Mouse (Mus musculus): ENCODE data around the gene Sbf2. TPM values are rescaled to one million over a fixed set of nuclear protein-coding genes. Genes with fewer than 3 reads are reported as not detected.

Gene Sbf2
- polyA plus RNA-seq (2015; fragmentation: Nextera tagmentation; extraction: Ambion mirVana): 29.9 and 31.6 TPM in 2 replicates

DNA sequence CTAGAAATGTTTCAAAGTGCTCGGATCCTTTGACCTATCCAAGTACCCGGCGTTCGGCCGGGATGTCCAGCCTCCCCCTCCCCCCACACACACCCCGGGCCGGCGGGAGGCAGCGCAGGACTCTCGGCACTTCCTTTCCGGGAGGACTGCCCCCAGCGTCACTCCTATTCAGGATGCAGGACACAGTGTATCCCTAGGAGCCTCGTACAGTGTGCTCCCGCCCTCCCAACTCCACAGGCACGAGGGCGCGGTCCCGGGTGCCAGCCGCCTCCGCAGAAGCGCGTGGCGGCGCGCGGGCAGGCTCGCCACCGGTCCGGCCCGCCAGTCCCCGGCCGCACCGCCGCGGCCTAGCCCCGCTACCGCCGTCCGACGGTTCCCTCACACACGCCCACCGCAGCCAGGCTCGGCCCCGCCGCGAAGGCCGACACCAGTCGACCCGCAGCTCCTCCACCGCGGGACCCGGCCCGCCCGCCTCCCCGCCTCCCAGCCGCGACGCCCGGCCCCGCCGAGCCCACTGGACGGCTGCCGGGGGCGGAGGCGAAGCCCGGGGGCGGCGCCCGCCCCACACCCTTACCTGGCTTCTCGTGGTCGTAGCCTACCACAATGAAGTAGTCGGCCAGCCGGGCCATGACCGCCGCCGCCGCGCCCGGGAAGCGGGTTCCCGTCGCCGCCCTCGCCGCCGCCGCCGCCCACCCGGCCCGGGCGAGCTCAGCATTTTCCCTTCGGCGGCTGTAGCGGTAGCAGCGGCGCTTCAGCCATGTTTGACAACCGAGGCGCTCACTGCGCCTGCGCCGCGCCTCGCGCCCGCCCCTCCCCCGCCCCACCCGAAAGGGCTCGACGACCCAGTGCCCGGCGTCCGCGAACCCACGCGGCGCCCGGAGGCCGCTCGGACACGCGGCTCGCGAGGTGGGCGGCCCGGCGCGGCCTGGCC lies at the start of gene Sbf2:
Gene Sbf2 (minus strand): TSS at position 790 of the 931 bp plus-strand sequence.
- no peaks in the 10 kb centered on the region for H3K36me3 ChIP-seq
- no peaks in the 10 kb centered on the region for H3K9me3 ChIP-seq
- peaks cover 18% of the 10 kb centered on the region for H3K4me1 ChIP-seq
- peak within 1 kb of the TSS; percentile 92 for H3K4me3 ChIP-seq
- peak within 1 kb of the TSS; percentile 93 for H3K9ac ChIP-seq
- H3K27ac ChIP-seq: peak within 1 kb of the TSS; percentile 97
- H3K4me2 ChIP-seq: peak within 1 kb of the TSS; percentile 82
- H3K27me3 ChIP-seq: no peaks in the 10 kb centered on the region; the same call in 1 of the 2 replicates
- peak; percentile 83 for ATAC-seq (ENCODE audit: insufficient number of reproducible peaks, insufficient read depth, low FRiP score, low TSS enrichment, low read depth)
- under 1% methylated on average over 107 of the region's 127 CpGs for WGBS

DNA sequence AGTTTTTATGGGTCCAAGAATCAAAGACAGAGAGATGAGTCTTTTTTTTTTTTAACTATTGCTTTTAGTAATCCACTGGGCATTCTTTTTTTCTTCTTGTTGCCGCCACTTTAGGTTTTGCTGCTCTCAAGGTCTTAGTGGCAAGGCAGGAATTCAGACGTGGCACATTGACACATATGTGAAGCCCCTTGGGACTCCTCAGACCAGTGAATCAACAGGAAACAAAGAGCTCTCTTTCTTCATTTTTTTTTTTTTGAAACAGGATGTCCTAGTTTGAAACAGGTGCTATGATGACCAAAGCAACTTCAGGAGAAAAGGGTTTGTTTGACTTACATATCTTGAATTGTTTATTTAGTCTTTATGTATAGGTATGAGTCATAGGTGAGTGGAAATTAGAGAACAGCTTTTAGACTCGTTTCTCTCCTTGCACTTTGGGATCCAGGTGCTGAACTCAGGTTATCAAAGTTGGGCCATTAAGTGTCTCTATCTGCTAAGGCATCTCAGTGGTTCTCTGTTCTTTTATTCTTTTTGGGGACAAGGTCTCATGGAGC lies 43.7 kb upstream of the Sbf2 start:
- no peak overlapping the region for H3K4me3 ChIP-seq
- H3K4me1 ChIP-seq: no peaks in the 10 kb centered on the region
- no peaks in the 10 kb centered on the region for H3K36me3 ChIP-seq
- 48% methylated on average over 3 of the region's 3 CpGs for WGBS
- no peak overlapping the region for H3K9ac ChIP-seq
- ATAC-seq (ENCODE audit: insufficient number of reproducible peaks, insufficient read depth, low FRiP score, low TSS enrichment, low read depth): no peak
- H3K27me3 ChIP-seq: no peaks in the 10 kb centered on the region
- H3K4me2 ChIP-seq: no peak overlapping the region
- no peaks in the 10 kb centered on the region; the same call in 1 of the 2 replicates for H3K9me3 ChIP-seq
- H3K27ac ChIP-seq: no peak overlapping the region

DNA sequence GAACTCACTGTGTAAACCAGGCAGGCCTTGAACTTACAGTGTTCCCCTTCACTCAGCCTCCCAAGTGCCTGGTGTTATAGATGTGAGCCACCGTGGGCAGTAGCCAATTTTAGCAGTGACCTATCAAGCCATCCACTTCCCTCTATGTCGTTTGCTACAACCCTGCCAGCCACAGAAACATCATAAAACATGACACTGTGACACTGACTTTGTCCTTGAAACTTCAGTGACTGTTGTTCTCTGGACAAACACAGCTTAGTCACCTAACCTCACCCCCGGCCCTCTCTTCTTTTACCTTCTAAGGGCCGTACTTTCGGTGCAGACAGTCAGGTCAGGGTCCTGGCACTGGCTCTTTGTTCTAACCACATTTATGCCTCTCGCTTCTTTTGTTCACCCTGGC lies 41.2 kb upstream of the Sbf2 start:
- H3K27ac ChIP-seq: no peak overlapping the region
- no peak overlapping the region for H3K9ac ChIP-seq
- no peaks in the 10 kb centered on the region for H3K9me3 ChIP-seq
- H3K4me3 ChIP-seq: no peak overlapping the region
- H3K36me3 ChIP-seq: no peaks in the 10 kb centered on the region
- no peak for ATAC-seq (ENCODE audit: insufficient number of reproducible peaks, insufficient read depth, low FRiP score, low TSS enrichment, low read depth)
- no peaks in the 10 kb centered on the region for H3K27me3 ChIP-seq
- WGBS: 79% methylated on average over 6 of the region's 6 CpGs
- no peak overlapping the region for H3K4me2 ChIP-seq
- no peaks in the 10 kb centered on the region for H3K4me1 ChIP-seq

DNA sequence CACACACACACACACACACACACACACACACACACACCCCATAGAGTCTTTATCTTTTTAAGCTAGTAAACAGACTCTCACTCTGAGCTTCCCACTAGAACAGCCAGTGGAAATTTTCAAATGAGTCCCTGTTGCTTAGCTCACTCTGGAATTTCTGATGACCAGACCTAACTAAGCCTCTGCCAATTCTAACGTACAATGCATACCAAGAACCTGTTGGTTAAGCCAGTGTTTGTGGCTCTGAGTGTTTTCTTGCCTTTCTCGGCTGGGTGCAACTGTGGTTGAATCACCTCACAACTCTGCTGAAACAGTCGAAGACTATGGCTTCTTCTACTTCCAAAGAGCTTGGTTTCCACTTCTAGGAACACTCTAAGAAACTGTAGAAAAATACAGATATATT lies 40.5 kb upstream of the Sbf2 start:
- no peak for ATAC-seq (ENCODE audit: insufficient number of reproducible peaks, insufficient read depth, low FRiP score, low TSS enrichment, low read depth)
- Histone ChIP-seq H3K9ac (no peak overlapping the region), H3K4me1 (no peaks in the 10 kb centered on the region), H3K27me3 (no peaks in the 10 kb centered on the region), H3K4me3 (no peak overlapping the region), H3K4me2 (no peak overlapping the region), H3K27ac (no peak overlapping the region), H3K36me3 (no peaks in the 10 kb centered on the region), H3K9me3 (no peaks in the 10 kb centered on the region)
- WGBS: 72% methylated on average over 3 of the region's 3 CpGs

DNA sequence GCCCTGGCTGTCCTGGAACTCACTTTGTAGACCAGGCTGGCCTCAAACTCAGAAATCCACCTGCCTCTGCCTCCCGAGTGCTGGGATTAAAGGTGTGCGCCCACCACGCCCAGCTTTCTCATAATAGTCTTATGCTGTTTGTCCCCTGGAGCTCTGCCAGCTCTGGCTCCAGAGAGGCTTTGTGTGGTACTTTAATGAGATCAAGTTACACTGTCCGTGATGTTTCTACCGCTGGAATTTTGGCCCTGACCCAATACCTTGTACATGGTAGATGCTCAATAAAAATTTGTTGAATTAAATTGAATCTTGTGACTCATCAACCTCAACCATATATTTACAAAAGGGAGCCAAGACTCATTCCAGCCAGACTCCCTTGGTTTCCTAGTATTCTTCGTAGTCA lies 36.4 kb upstream of the Sbf2 start:
- Histone ChIP-seq H3K4me1 (no peaks in the 10 kb centered on the region), H3K27ac (no peak overlapping the region), H3K4me3 (no peak overlapping the region), H3K27me3 (no peaks in the 10 kb centered on the region), H3K4me2 (no peak overlapping the region), H3K36me3 (no peaks in the 10 kb centered on the region), H3K9ac (no peak overlapping the region), H3K9me3 (no peaks in the 10 kb centered on the region)
- WGBS: 70% methylated on average over 6 of the region's 6 CpGs
- ATAC-seq (ENCODE audit: insufficient number of reproducible peaks, insufficient read depth, low FRiP score, low TSS enrichment, low read depth): no peak

DNA sequence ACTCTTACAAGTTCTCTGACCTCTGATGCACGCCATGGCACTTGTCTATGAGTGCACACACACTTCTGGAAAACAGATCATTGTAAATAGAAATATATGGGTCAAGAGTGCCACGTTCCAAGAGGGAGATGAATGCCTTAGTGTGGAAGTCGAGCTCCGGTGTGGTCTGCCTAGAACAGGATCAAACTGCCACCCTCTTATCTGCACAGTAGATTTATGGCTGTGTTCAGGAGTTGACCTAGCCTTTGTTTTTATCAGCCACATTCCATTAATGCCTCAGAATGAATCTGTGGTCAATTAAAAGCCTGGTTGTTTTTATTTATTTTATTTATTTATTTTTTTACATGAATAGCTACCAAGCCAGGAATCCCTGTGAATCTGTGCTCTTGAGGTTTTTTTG lies 35.8 kb upstream of the Sbf2 start:
- no peak overlapping the region for H3K9ac ChIP-seq
- H3K4me2 ChIP-seq: no peak overlapping the region
- H3K27me3 ChIP-seq: no peaks in the 10 kb centered on the region
- H3K27ac ChIP-seq: no peak overlapping the region
- no peaks in the 10 kb centered on the region for H3K9me3 ChIP-seq
- H3K36me3 ChIP-seq: no peaks in the 10 kb centered on the region
- 92% methylated on average over 4 of the region's 4 CpGs for WGBS
- H3K4me1 ChIP-seq: no peaks in the 10 kb centered on the region
- ATAC-seq (ENCODE audit: insufficient number of reproducible peaks, insufficient read depth, low FRiP score, low TSS enrichment, low read depth): no peak
- H3K4me3 ChIP-seq: no peak overlapping the region

DNA sequence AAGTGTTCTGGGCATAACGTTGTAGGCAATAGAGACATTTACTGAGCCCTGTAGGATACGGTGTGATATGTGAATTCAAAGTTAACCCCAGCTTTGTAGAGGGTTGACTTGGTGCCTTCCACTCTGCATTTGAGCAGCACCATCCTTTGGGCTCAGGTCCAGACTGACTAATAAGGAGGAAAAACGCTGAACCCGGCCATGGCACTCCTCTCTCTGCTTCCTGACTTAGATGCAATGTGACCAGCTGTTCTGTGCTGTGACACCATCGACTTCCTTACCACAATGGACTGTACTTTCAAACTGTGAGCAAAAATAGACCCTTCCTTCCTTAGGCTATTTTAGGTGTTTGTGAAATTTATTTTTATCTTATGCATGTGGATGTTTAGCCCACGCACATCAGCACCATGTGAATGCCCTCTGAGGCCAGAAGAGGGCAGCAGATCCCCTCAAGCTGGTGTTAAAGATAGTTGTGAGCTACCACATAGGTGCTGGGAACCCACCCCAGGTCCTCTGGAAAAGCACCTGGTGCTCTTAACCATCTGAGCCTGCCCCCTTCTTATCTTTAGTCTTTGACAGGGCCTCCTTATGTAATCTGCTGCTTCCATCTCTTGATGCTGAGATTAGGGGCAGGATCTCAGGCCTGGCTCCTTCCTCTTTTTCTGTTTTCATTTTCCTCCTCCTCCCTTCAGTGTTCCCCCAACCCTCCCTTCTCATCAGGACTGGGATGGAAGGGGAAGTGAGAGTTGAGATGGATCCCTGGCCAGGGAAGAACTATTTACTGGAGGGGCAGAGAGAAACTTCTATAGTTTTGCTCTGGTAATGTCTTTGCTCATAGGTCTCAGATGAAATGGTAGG lies 34.6 kb upstream of the Sbf2 start:
- WGBS: 83% methylated on average over 6 of the region's 6 CpGs
- Histone ChIP-seq H3K9ac (no peak overlapping the region), H3K4me2 (no peak overlapping the region), H3K4me3 (no peak overlapping the region), H3K27ac (no peak overlapping the region), H3K36me3 (no peaks in the 10 kb centered on the region), H3K9me3 (no peaks in the 10 kb centered on the region), H3K4me1 (no peaks in the 10 kb centered on the region; the same call in 1 of the 2 replicates), H3K27me3 (no peaks in the 10 kb centered on the region)
- ATAC-seq (ENCODE audit: insufficient number of reproducible peaks, insufficient read depth, low FRiP score, low TSS enrichment, low read depth): no peak

DNA sequence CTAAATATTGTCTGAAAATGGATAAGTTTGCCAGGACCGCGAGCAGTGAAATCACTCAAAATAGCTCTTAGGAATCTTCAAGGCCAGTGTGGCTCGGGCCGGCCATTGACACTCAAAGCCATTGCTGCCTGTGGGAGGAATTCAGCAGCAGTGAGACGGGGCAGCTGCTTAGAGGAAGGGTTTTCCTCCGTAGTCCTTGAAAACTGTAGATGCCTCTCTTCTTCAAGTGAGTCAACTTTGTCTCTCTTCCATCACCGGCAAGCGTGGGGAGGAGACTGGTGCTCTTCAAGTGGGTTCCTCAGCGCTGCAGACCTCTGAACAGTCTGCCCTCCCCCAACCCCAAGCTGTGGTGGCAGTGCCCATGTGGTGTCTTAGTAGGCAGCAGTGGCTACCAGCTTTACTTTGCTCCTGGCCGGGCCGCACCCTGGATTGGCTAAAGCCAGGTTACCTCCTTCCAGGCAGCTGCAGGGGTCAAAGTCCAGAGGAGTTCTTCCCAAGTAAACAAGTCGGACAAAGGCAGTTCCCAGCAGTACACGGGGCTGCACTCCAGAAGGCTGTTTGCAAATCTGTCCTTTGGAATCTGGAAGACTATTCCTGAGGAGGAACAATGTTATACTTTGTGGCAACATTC lies 33.8 kb upstream of the Sbf2 start:
- no peak overlapping the region for H3K9ac ChIP-seq
- no peak overlapping the region for H3K27ac ChIP-seq
- no peaks in the 10 kb centered on the region for H3K9me3 ChIP-seq
- no peak overlapping the region for H3K4me2 ChIP-seq
- ATAC-seq (ENCODE audit: insufficient number of reproducible peaks, insufficient read depth, low FRiP score, low TSS enrichment, low read depth): no peak
- 86% methylated on average over 13 of the region's 13 CpGs for WGBS
- H3K4me3 ChIP-seq: no peak overlapping the region
- H3K4me1 ChIP-seq: no peaks in the 10 kb centered on the region; the same call in 1 of the 2 replicates
- no peaks in the 10 kb centered on the region for H3K36me3 ChIP-seq
- H3K27me3 ChIP-seq: no peaks in the 10 kb centered on the region

DNA sequence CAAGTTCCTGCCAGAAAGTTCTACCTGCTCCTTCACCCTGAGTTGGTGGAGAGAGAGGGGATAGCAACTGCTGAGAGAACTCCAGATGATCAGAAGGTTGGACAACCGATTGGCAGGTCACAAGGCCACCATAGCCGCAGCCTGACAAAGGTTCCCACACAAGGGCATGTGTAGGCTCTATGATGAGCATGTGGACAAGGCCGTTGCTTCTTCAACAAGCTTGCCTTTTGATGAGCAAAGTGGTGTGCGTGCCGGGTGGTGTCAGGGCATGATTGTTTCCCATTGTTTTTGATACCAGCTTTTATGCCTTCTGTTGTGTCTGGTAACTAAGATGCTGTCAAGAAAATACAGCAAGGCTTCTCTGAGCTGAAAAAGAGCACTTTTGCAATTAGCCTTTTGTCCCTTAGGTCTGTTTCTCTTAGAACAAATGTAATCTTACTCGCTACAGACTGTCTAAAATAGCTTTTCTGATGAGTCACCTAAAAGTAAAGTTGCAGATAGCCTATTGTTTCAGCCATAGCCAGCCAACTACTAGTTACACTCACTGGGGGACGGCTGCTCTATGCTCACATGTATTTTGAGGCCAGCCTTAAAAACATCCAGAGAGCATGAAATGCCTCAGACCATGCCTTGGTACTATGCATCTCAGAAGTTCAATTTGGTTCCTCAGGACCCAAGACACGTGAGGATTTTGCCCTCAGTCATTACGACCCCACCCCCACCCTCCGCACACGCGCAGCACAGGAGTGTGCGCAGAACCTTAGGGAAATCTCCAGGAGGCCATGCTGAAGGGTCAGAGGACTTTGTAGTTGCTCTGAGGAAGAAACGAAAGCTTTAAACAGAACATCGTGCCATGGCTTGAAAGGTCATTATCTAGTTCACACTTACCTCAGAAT lies 33.1 kb upstream of the Sbf2 start:
- H3K4me3 ChIP-seq: no peak overlapping the region
- no peak overlapping the region for H3K9ac ChIP-seq
- no peak for ATAC-seq (ENCODE audit: insufficient number of reproducible peaks, insufficient read depth, low FRiP score, low TSS enrichment, low read depth)
- no peak overlapping the region for H3K27ac ChIP-seq
- 83% methylated on average over 15 of the region's 15 CpGs for WGBS
- no peaks in the 10 kb centered on the region for H3K27me3 ChIP-seq
- no peaks in the 10 kb centered on the region for H3K36me3 ChIP-seq
- H3K9me3 ChIP-seq: no peaks in the 10 kb centered on the region
- H3K4me2 ChIP-seq: no peak overlapping the region
- no peaks in the 10 kb centered on the region; the same call in 1 of the 2 replicates for H3K4me1 ChIP-seq

DNA sequence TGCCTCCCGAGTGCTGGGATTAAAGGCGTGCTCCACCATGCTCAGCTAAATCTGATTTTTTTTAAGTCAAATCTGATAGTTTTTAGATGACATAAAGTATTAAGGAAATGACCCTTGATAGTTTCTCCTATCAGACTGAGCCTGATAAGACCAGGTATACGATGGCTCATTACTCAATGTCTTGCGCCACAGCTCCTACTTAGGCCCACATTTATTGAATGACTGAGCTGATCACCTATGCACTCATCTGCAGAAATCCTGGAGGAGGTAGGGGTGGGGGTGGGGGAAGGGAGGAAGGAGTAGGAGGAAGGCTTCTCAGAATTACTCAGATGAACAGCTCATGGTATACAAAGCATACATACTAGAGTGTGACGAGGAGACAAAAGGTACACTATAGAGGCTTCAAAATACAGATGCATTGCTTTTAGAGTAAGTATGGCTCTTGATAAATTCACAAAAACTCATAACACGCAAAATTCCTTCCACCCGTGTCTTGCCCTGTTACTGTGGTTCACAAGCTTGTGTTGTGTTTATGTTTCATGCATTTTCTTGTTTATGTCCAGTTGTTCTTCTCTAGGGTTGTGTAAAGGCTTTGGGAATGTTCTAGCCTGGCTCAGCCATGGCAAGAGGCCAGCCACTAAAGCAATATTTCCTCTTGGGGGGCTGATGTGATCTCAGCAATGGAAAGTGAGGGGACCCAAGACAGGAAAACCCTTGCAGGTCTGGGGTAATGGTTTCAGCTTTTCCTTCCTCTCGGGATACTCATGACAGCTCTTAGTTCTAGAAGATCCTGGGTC lies 32.1 kb upstream of the Sbf2 start:
- H3K27ac ChIP-seq: no peak overlapping the region
- 89% methylated on average over 8 of the region's 8 CpGs for WGBS

More for the DNA sequence above, 32.1 kb upstream of the Sbf2 start:
- Histone ChIP-seq H3K36me3 (no peaks in the 10 kb centered on the region), H3K9me3 (no peaks in the 10 kb centered on the region), H3K27me3 (no peaks in the 10 kb centered on the region), H3K4me1 (no peaks in the 10 kb centered on the region; the same call in 1 of the 2 replicates), H3K4me2 (no peak overlapping the region), H3K4me3 (no peak overlapping the region), H3K9ac (no peak overlapping the region)
- no peak for ATAC-seq (ENCODE audit: insufficient number of reproducible peaks, insufficient read depth, low FRiP score, low TSS enrichment, low read depth)

All from embryonic facial prominence, embryonic 13.5 days (tissue).